Mouse (Mus musculus): ENCODE results near the gene Zcchc24. TPM values are rescaled to one million over a fixed set of nuclear protein-coding genes. Genes with fewer than 3 reads are reported as not detected.
"Not testable (repeated sequence)": the region's sequence is repeated elsewhere in the genome, so short reads cannot be mapped to it uniquely, and the experiment has no call there.

Zcchc24 gene
- polyA plus RNA-seq (2014; fragmentation: Nextera tagmentation; extraction: Ambion mirVana) = 11.3 and 13.4 TPM in 2 replicates

DNA sequence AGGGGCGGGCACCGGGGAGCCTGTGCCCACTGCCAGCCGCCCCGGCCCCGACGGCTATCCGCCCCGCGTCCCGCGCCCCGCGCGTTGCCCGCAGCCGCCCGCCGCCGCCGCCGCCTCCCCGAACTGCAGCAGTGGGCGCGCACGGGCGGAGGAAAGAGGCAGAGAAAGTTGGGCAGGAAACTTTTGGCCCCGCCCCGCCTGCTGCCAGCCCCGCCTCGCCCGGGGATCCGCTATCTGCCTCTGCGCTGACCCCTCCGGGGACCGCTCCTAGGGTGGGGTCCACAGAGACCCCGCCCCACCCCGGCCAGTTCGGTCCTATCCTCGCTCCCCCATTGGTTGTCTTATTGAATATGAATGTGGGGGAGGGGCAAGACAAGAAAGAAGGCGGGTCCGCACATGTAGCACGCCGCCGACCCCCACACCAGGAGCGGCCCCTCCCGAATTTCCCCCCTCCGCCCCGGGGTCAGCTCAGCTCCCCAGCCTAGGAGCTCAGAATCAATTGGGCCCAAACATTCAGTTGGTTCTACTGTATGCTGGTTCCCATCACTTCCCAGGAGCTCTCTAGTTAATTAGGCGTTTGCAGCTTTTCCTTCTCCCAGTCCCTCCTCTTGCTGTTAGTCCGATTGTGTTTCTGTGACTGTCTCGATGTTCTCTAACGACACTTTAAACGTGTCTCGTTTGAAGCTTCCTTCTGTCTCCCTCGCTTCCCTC lies at the start of gene Zcchc24:
Zcchc24 (minus strand) TSS at position 125 of the 711 bp plus-strand sequence.
- ATAC-seq (replicated peaks; ENCODE audit: low FRiP score) (peak; percentile 90), DNase-seq (ENCODE audit: low spot score) (peak; percentile 91)
- under 1% methylated on average over 48 of the region's 55 CpGs for WGBS
- H3K9me3 ChIP-seq (ENCODE audit: control insufficient read depth, low read length) = no peaks in the 10 kb centered on the region
- H3K27ac ChIP-seq (ENCODE audit: low read depth, low read length) = peak within 1 kb of the TSS; percentile 49
- H3K4me1 ChIP-seq (replicated peaks; ENCODE audit: control insufficient read depth, insufficient read depth, low read length) = peaks cover 27% of the 10 kb centered on the region
- H3K9ac ChIP-seq (ENCODE audit: low read depth, low read length) = peak within 1 kb of the TSS; percentile 63
- H3K36me3 ChIP-seq (ENCODE audit: control insufficient read depth, insufficient read depth, low read length) = no peaks in the 10 kb centered on the region
- H3K4me3 ChIP-seq (ENCODE audit: low read depth, low read length) = peak within 1 kb of the TSS; percentile 68
- H3K4me2 ChIP-seq = peak within 1 kb of the TSS; percentile 85
- no peaks in the 10 kb centered on the region; the same call in 1 of the 2 replicates for H3K27me3 ChIP-seq (replicated peaks; ENCODE audit: control insufficient read depth, insufficient read depth, low read length)

- no peaks in the 10 kb centered on the region for H3K9me3 ChIP-seq (ENCODE audit: control insufficient read depth, low read length)
- no peak overlapping the region for H3K9ac ChIP-seq (ENCODE audit: low read depth, low read length)
- no peak overlapping the region for H3K4me3 ChIP-seq (ENCODE audit: low read depth, low read length)
- H3K4me1 ChIP-seq (replicated peaks; ENCODE audit: control insufficient read depth, insufficient read depth, low read length) = no peaks in the 10 kb centered on the region
- ATAC-seq (replicated peaks; ENCODE audit: low FRiP score) (no peak), DNase-seq (ENCODE audit: low spot score) (peak; percentile 51)
- H3K36me3 ChIP-seq (ENCODE audit: control insufficient read depth, insufficient read depth, low read length) = no peaks in the 10 kb centered on the region
- H3K27ac ChIP-seq (ENCODE audit: low read depth, low read length) = no peak overlapping the region
- 12% methylated on average over 9 of the region's 9 CpGs for WGBS
- no peaks in the 10 kb centered on the region for H3K27me3 ChIP-seq (replicated peaks; ENCODE audit: control insufficient read depth, insufficient read depth, low read length)
- H3K4me2 ChIP-seq = no peak overlapping the region
Measured at GRCm38 (mm10) chr14:25816416-25816815, 47.6 kb upstream of the Zcchc24 start.

GRCm38 (mm10) chr14:25814140-25814539 lies 45.3 kb upstream of the Zcchc24 start:
- ATAC-seq (replicated peaks; ENCODE audit: low FRiP score) (no peak), DNase-seq (ENCODE audit: low spot score) (no peak)
- Histone ChIP-seq H3K4me1 (replicated peaks; ENCODE audit: control insufficient read depth, insufficient read depth, low read length) (no peaks in the 10 kb centered on the region), H3K4me3 (ENCODE audit: low read depth, low read length) (no peak overlapping the region), H3K36me3 (ENCODE audit: control insufficient read depth, insufficient read depth, low read length) (no peaks in the 10 kb centered on the region), H3K9ac (ENCODE audit: low read depth, low read length) (no peak overlapping the region), H3K27ac (ENCODE audit: low read depth, low read length) (no peak overlapping the region), H3K27me3 (replicated peaks; ENCODE audit: control insufficient read depth, insufficient read depth, low read length) (no peaks in the 10 kb centered on the region), H3K9me3 (ENCODE audit: control insufficient read depth, low read length) (no peaks in the 10 kb centered on the region), H3K4me2 (no peak overlapping the region)

DNA sequence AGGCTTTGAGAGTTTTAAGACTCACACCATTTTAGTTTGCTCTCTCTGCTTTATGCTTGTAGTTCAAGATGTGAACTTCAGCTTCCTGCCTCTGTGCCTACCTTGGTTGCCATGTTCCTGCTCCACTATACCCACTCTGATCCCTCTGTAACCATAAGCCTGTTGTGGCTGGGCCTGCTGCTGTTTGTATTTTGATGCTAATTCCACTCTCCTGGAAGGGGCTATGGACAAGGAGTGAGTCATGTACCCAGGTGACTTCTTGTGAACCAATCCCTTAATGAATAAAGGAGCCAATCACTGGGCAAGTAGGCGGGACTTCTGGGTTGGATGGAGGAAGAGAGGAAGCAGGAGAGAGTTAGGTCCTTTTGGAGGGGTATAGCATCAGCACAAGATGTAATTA lies 42.2 kb upstream of the Zcchc24 start:
- H3K27me3 ChIP-seq (replicated peaks; ENCODE audit: control insufficient read depth, insufficient read depth, low read length); H3K36me3 ChIP-seq (ENCODE audit: control insufficient read depth, insufficient read depth, low read length); H3K4me3 ChIP-seq (ENCODE audit: low read depth, low read length); H3K9me3 ChIP-seq (ENCODE audit: control insufficient read depth, low read length); H3K4me2 ChIP-seq; DNase-seq (ENCODE audit: low spot score); H3K27ac ChIP-seq (ENCODE audit: low read depth, low read length); H3K9ac ChIP-seq (ENCODE audit: low read depth, low read length); H3K4me1 ChIP-seq (replicated peaks; ENCODE audit: control insufficient read depth, insufficient read depth, low read length); ATAC-seq (replicated peaks; ENCODE audit: low FRiP score): not testable (repeated sequence)
- 64% methylated on average over 1 of the region's 1 CpGs for WGBS

DNA sequence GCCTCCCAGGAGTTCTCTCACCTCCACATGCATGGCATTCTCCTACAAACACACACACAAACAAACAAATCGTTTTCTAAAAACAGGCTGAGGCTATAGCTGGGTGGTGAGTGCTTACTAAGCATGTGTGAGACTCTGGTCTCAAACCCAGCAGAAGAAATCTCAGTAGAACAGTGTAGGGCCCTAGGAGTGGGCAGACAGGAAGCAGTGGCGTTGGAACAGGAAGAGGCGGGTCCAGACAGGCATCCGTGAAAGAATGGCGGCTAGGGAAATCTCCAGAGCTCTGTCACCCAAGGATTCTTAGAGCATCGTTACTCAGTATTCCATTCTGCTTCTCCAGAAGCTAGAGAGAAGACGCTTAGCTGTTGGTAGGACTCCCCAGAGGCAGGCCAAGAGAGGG lies 37.7 kb upstream of the Zcchc24 start:
- H3K4me2 ChIP-seq = no peak overlapping the region
- no peak overlapping the region for H3K4me3 ChIP-seq (ENCODE audit: low read depth, low read length)
- no peaks in the 10 kb centered on the region for H3K4me1 ChIP-seq (replicated peaks; ENCODE audit: control insufficient read depth, insufficient read depth, low read length)
- H3K9me3 ChIP-seq (ENCODE audit: control insufficient read depth, low read length) = no peaks in the 10 kb centered on the region
- no peak overlapping the region for H3K27ac ChIP-seq (ENCODE audit: low read depth, low read length)
- ATAC-seq (replicated peaks; ENCODE audit: low FRiP score) (no peak), DNase-seq (ENCODE audit: low spot score) (no peak)
- H3K9ac ChIP-seq (ENCODE audit: low read depth, low read length) = no peak overlapping the region
- H3K27me3 ChIP-seq (replicated peaks; ENCODE audit: control insufficient read depth, insufficient read depth, low read length) = no peaks in the 10 kb centered on the region
- WGBS = 71% methylated on average over 7 of the region's 7 CpGs
- H3K36me3 ChIP-seq (ENCODE audit: control insufficient read depth, insufficient read depth, low read length) = no peaks in the 10 kb centered on the region

GRCm38 (mm10) chr14:25805871-25806270 lies 37.0 kb upstream of the Zcchc24 start:
- DNase-seq (ENCODE audit: low spot score) = no peak

DNA sequence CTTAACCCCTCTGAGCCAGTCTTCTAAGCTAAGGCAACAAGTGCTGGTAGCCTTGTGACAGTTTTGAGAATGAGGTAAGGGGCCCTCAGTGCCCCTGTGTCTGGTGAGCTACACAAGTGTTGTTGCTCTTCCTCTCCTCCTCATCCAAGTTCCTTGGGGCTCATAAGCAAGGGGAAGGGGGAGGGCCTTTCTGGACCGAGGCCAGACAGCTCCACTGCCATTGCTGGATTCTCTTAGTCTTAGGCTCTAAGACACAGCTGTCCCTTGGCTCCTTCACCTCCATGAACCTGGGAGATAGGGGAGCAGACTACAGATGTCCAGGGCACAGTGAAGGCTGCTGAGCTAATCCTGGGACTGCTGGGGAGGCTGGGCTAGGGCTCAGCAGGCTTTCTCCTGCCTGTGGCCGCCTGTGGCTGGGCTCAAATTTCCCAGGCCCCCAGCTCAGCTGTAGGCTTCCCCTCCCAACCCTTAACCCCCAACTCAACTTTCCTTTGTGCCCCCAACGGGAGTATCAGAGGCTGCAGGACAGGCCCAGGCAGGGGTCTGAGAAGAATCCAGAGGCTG lies 34.5 kb upstream of the Zcchc24 start:
- no peaks in the 10 kb centered on the region for H3K9me3 ChIP-seq (ENCODE audit: control insufficient read depth, low read length)
- WGBS = 47% methylated on average over 3 of the region's 3 CpGs
- 0 out of 2 replicates have a peak, but pooled peaks cover 3% of the 10 kb centered on the region for H3K27me3 ChIP-seq (replicated peaks; ENCODE audit: control insufficient read depth, insufficient read depth, low read length)
- no peaks in the 10 kb centered on the region for H3K4me1 ChIP-seq (replicated peaks; ENCODE audit: control insufficient read depth, insufficient read depth, low read length)
- no peak overlapping the region for H3K27ac ChIP-seq (ENCODE audit: low read depth, low read length)
- ATAC-seq (replicated peaks; ENCODE audit: low FRiP score) (no peak), DNase-seq (ENCODE audit: low spot score) (no peak)
- no peak overlapping the region for H3K4me2 ChIP-seq
- H3K9ac ChIP-seq (ENCODE audit: low read depth, low read length) = no peak overlapping the region
- H3K36me3 ChIP-seq (ENCODE audit: control insufficient read depth, insufficient read depth, low read length) = no peaks in the 10 kb centered on the region
- H3K4me3 ChIP-seq (ENCODE audit: low read depth, low read length) = no peak overlapping the region

More at GRCm38 (mm10) chr14:25805871-25806270, 37.0 kb upstream of the Zcchc24 start:
- Histone ChIP-seq H3K36me3 (ENCODE audit: control insufficient read depth, insufficient read depth, low read length) (no peaks in the 10 kb centered on the region), H3K9ac (ENCODE audit: low read depth, low read length) (no peak overlapping the region), H3K4me2 (no peak overlapping the region), H3K4me3 (ENCODE audit: low read depth, low read length) (no peak overlapping the region), H3K27me3 (replicated peaks; ENCODE audit: control insufficient read depth, insufficient read depth, low read length) (no peaks in the 10 kb centered on the region), H3K27ac (ENCODE audit: low read depth, low read length) (no peak overlapping the region), H3K9me3 (ENCODE audit: control insufficient read depth, low read length) (no peaks in the 10 kb centered on the region), H3K4me1 (replicated peaks; ENCODE audit: control insufficient read depth, insufficient read depth, low read length) (no peaks in the 10 kb centered on the region)
- 70% methylated on average over 7 of the region's 7 CpGs for WGBS
- no peak for ATAC-seq (replicated peaks; ENCODE audit: low FRiP score)

DNA sequence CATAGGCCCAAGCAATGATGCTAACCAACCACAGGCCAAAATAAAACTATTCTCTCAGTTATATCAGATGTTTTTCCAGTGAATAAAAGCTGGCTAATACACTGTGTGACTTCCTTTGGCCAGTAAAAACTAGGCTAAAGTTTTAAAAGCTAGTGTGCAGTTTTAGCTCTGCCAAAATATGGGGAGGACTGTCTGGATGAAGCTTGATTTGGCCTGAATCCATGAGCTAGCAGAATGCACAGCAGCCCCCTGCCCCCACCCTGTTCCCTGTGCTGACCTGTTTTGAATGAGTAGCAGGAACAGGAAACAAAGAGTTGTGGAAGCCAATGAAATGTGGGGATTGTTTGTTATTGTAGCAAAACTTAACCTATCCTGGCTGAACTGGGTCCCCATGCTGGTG lies 33.7 kb upstream of the Zcchc24 start:
- Histone ChIP-seq H3K4me1 (replicated peaks; ENCODE audit: control insufficient read depth, insufficient read depth, low read length) (no peaks in the 10 kb centered on the region), H3K27ac (ENCODE audit: low read depth, low read length) (no peak overlapping the region), H3K9me3 (ENCODE audit: control insufficient read depth, low read length) (no peaks in the 10 kb centered on the region), H3K9ac (ENCODE audit: low read depth, low read length) (no peak overlapping the region), H3K36me3 (ENCODE audit: control insufficient read depth, insufficient read depth, low read length) (no peaks in the 10 kb centered on the region), H3K4me3 (ENCODE audit: low read depth, low read length) (no peak overlapping the region), H3K4me2 (no peak overlapping the region), H3K27me3 (replicated peaks; ENCODE audit: control insufficient read depth, insufficient read depth, low read length) (0 out of 2 replicates have a peak, but pooled peaks cover 3% of the 10 kb centered on the region)
- ATAC-seq (replicated peaks; ENCODE audit: low FRiP score) (no peak), DNase-seq (ENCODE audit: low spot score) (no peak)
